Mouse (Mus musculus): Measurements from ENCODE around the gene Mybl2. TPM values are rescaled to one million over a fixed set of nuclear protein-coding genes. Genes with fewer than 3 reads are reported as not detected.

Gene Mybl2
- polyA plus RNA-seq, 1 experiment from 2014 or later, result 19.6 TPM

GRCm38 (mm10) chr2:163079041-163079440, 24.6 kb downstream of the Mybl2 start:
- no peak for ATAC-seq (ENCODE audit: insufficient read depth, low FRiP score)

DNA sequence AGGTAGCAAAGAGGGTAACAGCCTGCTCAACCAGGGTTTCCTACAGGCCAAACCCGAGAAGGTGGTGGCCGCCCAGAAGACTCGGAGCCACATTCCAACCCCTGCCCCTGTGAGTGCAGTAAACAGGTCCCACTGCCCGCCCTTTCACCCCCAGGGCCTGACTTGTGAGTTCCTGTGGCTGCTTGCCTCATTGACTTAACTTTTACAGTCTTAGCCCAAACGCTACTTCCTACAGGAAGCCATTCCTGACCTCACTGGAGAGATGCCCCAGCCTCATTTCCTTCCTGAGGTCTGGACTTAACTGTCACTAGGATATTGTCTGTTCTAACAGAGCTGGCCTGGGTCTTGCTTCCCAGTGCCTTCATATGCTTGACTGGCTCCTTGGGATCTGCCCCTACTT, 28.1 kb downstream of the Mybl2 start:
- Histone ChIP-seq H3K27me3 (ENCODE audit: control insufficient read depth, insufficient read depth, low read length) (no peaks in the 10 kb centered on the region), H3K9ac (ENCODE audit: low read length) (no peak overlapping the region), H3K4me1 (ENCODE audit: control insufficient read depth, insufficient read depth, low read length) (no peaks in the 10 kb centered on the region), H3K27ac (ENCODE audit: low read length) (no peak overlapping the region), H3K4me3 (replicated peaks; ENCODE audit: low read length) (no peak overlapping the region), H3K36me3 (ENCODE audit: control insufficient read depth, insufficient read depth, low read length) (no peaks in the 10 kb centered on the region; the same call in 1 of the 2 replicates), H3K4me2 (ENCODE audit: low read depth, low read length) (no peak overlapping the region), H3K9me3 (replicated peaks; ENCODE audit: control insufficient read depth, low read length) (no peaks in the 10 kb centered on the region)
- 82% methylated on average over 5 of the region's 5 CpGs for WGBS
- ATAC-seq (ENCODE audit: insufficient read depth, low FRiP score), result no peak

More at GRCm38 (mm10) chr2:163079041-163079440, 24.6 kb downstream of the Mybl2 start:
- H3K9ac ChIP-seq (ENCODE audit: low read length), result no peak overlapping the region
- H3K4me2 ChIP-seq (ENCODE audit: low read depth, low read length), result no peak overlapping the region
- no peaks in the 10 kb centered on the region for H3K9me3 ChIP-seq (replicated peaks; ENCODE audit: control insufficient read depth, low read length)
- no peak overlapping the region for H3K4me3 ChIP-seq (replicated peaks; ENCODE audit: low read length)
- H3K27ac ChIP-seq (ENCODE audit: low read length), result no peak overlapping the region
- H3K27me3 ChIP-seq (ENCODE audit: control insufficient read depth, insufficient read depth, low read length), result no peaks in the 10 kb centered on the region
- peaks cover 4% of the 10 kb centered on the region for H3K36me3 ChIP-seq (ENCODE audit: control insufficient read depth, insufficient read depth, low read length)
- no peaks in the 10 kb centered on the region for H3K4me1 ChIP-seq (ENCODE audit: control insufficient read depth, insufficient read depth, low read length)
- 94% methylated on average over 4 of the region's 4 CpGs for WGBS

- no peaks in the 10 kb centered on the region for H3K36me3 ChIP-seq (ENCODE audit: control insufficient read depth, insufficient read depth, low read length)
- no peaks in the 10 kb centered on the region for H3K9me3 ChIP-seq (replicated peaks; ENCODE audit: control insufficient read depth, low read length)
- H3K4me2 ChIP-seq (ENCODE audit: low read depth, low read length), result no peak overlapping the region
- H3K27me3 ChIP-seq (ENCODE audit: control insufficient read depth, insufficient read depth, low read length), result no peaks in the 10 kb centered on the region
- no peaks in the 10 kb centered on the region for H3K4me1 ChIP-seq (ENCODE audit: control insufficient read depth, insufficient read depth, low read length)
- no peak overlapping the region for H3K9ac ChIP-seq (ENCODE audit: low read length)
- H3K27ac ChIP-seq (ENCODE audit: low read length), result no peak overlapping the region
- H3K4me3 ChIP-seq (replicated peaks; ENCODE audit: low read length), result no peak overlapping the region
- WGBS, result 80% methylated on average over 3 of the region's 3 CpGs
- no peak for ATAC-seq (ENCODE audit: insufficient read depth, low FRiP score)
Measured at GRCm38 (mm10) chr2:163084519-163084918, 30.0 kb downstream of the Mybl2 start.

- Histone ChIP-seq H3K27me3 (ENCODE audit: control insufficient read depth, insufficient read depth, low read length) (no peaks in the 10 kb centered on the region), H3K4me2 (ENCODE audit: low read depth, low read length) (no peak overlapping the region), H3K36me3 (ENCODE audit: control insufficient read depth, insufficient read depth, low read length) (no peaks in the 10 kb centered on the region), H3K27ac (ENCODE audit: low read length) (no peak overlapping the region), H3K9me3 (replicated peaks; ENCODE audit: control insufficient read depth, low read length) (no peaks in the 10 kb centered on the region), H3K4me1 (ENCODE audit: control insufficient read depth, insufficient read depth, low read length) (no peaks in the 10 kb centered on the region), H3K4me3 (replicated peaks; ENCODE audit: low read length) (no peak overlapping the region), H3K9ac (ENCODE audit: low read length) (no peak overlapping the region)
- 86% methylated on average over 6 of the region's 6 CpGs for WGBS
- no peak for ATAC-seq (ENCODE audit: insufficient read depth, low FRiP score)
Measured at GRCm38 (mm10) chr2:163085047-163085446, 30.6 kb downstream of the Mybl2 start.

GRCm38 (mm10) chr2:163086561-163086960, 32.1 kb downstream of the Mybl2 start:
- Histone ChIP-seq H3K27ac (ENCODE audit: low read length) (no peak overlapping the region), H3K36me3 (ENCODE audit: control insufficient read depth, insufficient read depth, low read length) (no peaks in the 10 kb centered on the region), H3K4me2 (ENCODE audit: low read depth, low read length) (no peak overlapping the region), H3K9me3 (replicated peaks; ENCODE audit: control insufficient read depth, low read length) (no peaks in the 10 kb centered on the region), H3K9ac (ENCODE audit: low read length) (no peak overlapping the region), H3K4me1 (ENCODE audit: control insufficient read depth, insufficient read depth, low read length) (no peaks in the 10 kb centered on the region), H3K27me3 (ENCODE audit: control insufficient read depth, insufficient read depth, low read length) (no peaks in the 10 kb centered on the region), H3K4me3 (replicated peaks; ENCODE audit: low read length) (no peak overlapping the region)
- ATAC-seq (ENCODE audit: insufficient read depth, low FRiP score), result no peak
- WGBS, result 69% methylated on average over 8 of the region's 8 CpGs

DNA sequence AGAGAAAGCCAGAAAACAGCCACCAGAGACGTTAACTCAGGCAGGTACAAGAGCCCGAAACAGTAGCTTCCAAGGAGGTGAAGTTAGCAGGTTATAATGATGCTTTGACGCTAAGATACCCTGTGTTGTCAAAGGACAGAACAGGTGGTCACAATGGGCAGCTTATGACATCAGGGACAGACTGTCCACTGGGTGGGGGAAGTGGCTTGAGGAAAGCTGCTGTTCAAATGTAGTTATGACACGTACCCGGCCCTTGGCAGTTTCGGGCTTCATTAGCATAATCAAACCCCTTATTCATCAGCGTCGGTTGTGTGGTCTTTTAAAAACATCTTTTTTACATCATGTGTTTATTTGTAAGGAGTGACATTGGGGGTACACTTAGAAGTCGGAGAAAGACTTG, 33.2 kb downstream of the Mybl2 start, which contains the start of gene Gtsf1l:
Gtsf1l (minus strand) TSS at position 128 of the 400 bp plus-strand sequence.
- no peak for ATAC-seq (ENCODE audit: insufficient read depth, low FRiP score)
- no peaks in the 10 kb centered on the region for H3K27me3 ChIP-seq (ENCODE audit: control insufficient read depth, insufficient read depth, low read length)
- no peaks in the 10 kb centered on the region for H3K36me3 ChIP-seq (ENCODE audit: control insufficient read depth, insufficient read depth, low read length)
- 83% methylated on average over 9 of the region's 9 CpGs for WGBS
- no peak within 1 kb of the TSS for H3K27ac ChIP-seq (ENCODE audit: low read length)
- H3K4me3 ChIP-seq (replicated peaks; ENCODE audit: low read length), result no peak within 1 kb of the TSS
- H3K9me3 ChIP-seq (replicated peaks; ENCODE audit: control insufficient read depth, low read length), result no peaks in the 10 kb centered on the region
- no peak within 1 kb of the TSS for H3K9ac ChIP-seq (ENCODE audit: low read length)
- H3K4me2 ChIP-seq (ENCODE audit: low read depth, low read length), result no peak within 1 kb of the TSS
- H3K4me1 ChIP-seq (ENCODE audit: control insufficient read depth, insufficient read depth, low read length), result no peaks in the 10 kb centered on the region

GRCm38 (mm10) chr2:163089475-163090123, 35.1 kb downstream of the Mybl2 start:
- ATAC-seq (ENCODE audit: insufficient read depth, low FRiP score), result no peak
- WGBS, result 66% methylated on average over 5 of the region's 5 CpGs

GRCm38 (mm10) chr2:163094909-163095308, 40.4 kb downstream of the Mybl2 start:
- H3K36me3 ChIP-seq (ENCODE audit: control insufficient read depth, insufficient read depth, low read length), result no peaks in the 10 kb centered on the region
- 84% methylated on average over 10 of the region's 10 CpGs for WGBS
- peaks cover 4% of the 10 kb centered on the region; the same call in 1 of the 2 replicates for H3K4me1 ChIP-seq (ENCODE audit: control insufficient read depth, insufficient read depth, low read length)
- no peak overlapping the region for H3K27ac ChIP-seq (ENCODE audit: low read length)
- no peaks in the 10 kb centered on the region for H3K27me3 ChIP-seq (ENCODE audit: control insufficient read depth, insufficient read depth, low read length)
- H3K4me2 ChIP-seq (ENCODE audit: low read depth, low read length), result no peak overlapping the region
- H3K9ac ChIP-seq (ENCODE audit: low read length), result no peak overlapping the region
- H3K9me3 ChIP-seq (replicated peaks; ENCODE audit: control insufficient read depth, low read length), result no peaks in the 10 kb centered on the region
- H3K4me3 ChIP-seq (replicated peaks; ENCODE audit: low read length), result no peak overlapping the region
- ATAC-seq (ENCODE audit: insufficient read depth, low FRiP score), result no peak

More at GRCm38 (mm10) chr2:163089475-163090123, 35.1 kb downstream of the Mybl2 start:
- Histone ChIP-seq H3K27me3 (ENCODE audit: control insufficient read depth, insufficient read depth, low read length) (no peaks in the 10 kb centered on the region), H3K9me3 (replicated peaks; ENCODE audit: control insufficient read depth, low read length) (no peaks in the 10 kb centered on the region), H3K9ac (ENCODE audit: low read length) (no peak overlapping the region), H3K4me1 (ENCODE audit: control insufficient read depth, insufficient read depth, low read length) (no peaks in the 10 kb centered on the region), H3K4me3 (replicated peaks; ENCODE audit: low read length) (no peak overlapping the region), H3K36me3 (ENCODE audit: control insufficient read depth, insufficient read depth, low read length) (no peaks in the 10 kb centered on the region), H3K4me2 (ENCODE audit: low read depth, low read length) (no peak overlapping the region), H3K27ac (ENCODE audit: low read length) (no peak overlapping the region)

DNA sequence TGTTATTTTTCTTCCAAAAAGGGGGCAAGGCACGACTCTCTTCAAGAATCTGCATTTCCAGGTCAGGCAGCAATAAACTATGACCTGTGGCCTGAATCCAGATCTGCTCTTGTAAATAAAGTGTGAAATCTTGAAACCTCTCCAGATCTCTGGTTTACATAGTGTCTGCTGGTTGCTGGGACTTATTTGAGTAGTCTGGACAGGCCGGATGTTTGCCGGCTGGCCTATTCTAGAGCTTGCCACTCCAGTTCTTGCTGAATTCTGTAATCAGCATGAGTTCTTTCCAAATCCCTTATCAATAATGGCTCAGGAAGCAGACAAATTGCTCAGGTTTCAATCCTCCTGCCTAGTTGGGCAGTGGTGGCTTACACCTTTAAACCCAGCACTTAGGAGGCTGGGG, 41.3 kb downstream of the Mybl2 start:
- peak; percentile 54 for ATAC-seq (ENCODE audit: insufficient read depth, low FRiP score)
- Histone ChIP-seq H3K4me2 (ENCODE audit: low read depth, low read length) (no peak overlapping the region), H3K27ac (ENCODE audit: low read length) (no peak overlapping the region), H3K9ac (ENCODE audit: low read length) (no peak overlapping the region), H3K27me3 (ENCODE audit: control insufficient read depth, insufficient read depth, low read length) (no peaks in the 10 kb centered on the region), H3K4me1 (ENCODE audit: control insufficient read depth, insufficient read depth, low read length) (peaks cover 4% of the 10 kb centered on the region; the same call in 1 of the 2 replicates), H3K4me3 (replicated peaks; ENCODE audit: low read length) (no peak overlapping the region), H3K9me3 (replicated peaks; ENCODE audit: control insufficient read depth, low read length) (no peaks in the 10 kb centered on the region), H3K36me3 (ENCODE audit: control insufficient read depth, insufficient read depth, low read length) (no peaks in the 10 kb centered on the region)
- 23% methylated on average over 3 of the region's 3 CpGs for WGBS
